Mouse (Mus musculus) G1E (cell line): ENCODE results near the gene Tshz2. TPM values are rescaled to one million over a fixed set of nuclear protein-coding genes. Genes with fewer than 3 reads are reported as not detected.

ENCODE experiments used
- ATAC-seq: 2 replicates; pipeline ENCODE4 v1.8.0; 2016; ENCODE audit warnings: mild to moderate bottlenecking; ENCODE audit not compliant: insufficient number of reproducible peaks, poor library complexity, low FRiP score, severe bottlenecking; ENCODE audit errors: extremely low read depth
- DNase-seq: peaks from one replicate; pipeline ENCODE4 v3.0.0; 2012; ENCODE audit warnings: low spot score
- H3K27me3 ChIP-seq: 2 replicates; pipeline ENCODE4 v1.6.1; 2012; ENCODE audit warnings: mild to moderate bottlenecking, low read length, inconsistent platforms; ENCODE audit not compliant: insufficient read depth
- H3K36me3 ChIP-seq: replicated peaks from 2 replicates; pipeline ENCODE3; 2012; ENCODE audit warnings: mild to moderate bottlenecking, inconsistent platforms
- H3K4me1 ChIP-seq: 2 replicates; pipeline ENCODE4 v1.6.1; 2012; ENCODE audit warnings: low read depth, low read length, inconsistent platforms, mixed read lengths; ENCODE audit not compliant: insufficient read depth
- H3K4me3 ChIP-seq: 2 replicates; pipeline ENCODE4 v1.5.1; 2012; ENCODE audit warnings: low read depth, mild to moderate bottlenecking, inconsistent platforms, low read length, moderate library complexity, mixed read lengths
- H3K9me3 ChIP-seq: replicated peaks from 2 replicates; pipeline ENCODE4 v1.6.1; 2012; ENCODE audit warnings: inconsistent platforms
- CTCF ChIP-seq: IDR thresholded peaks from 2 replicates; pipeline ENCODE4 v1.5.1; 2012; ENCODE audit warnings: low read depth, low read length, inconsistent platforms, mixed read lengths
- GATA1 ChIP-seq: IDR thresholded peaks from 2 replicates; pipeline ENCODE4 v1.6.1; 2012; ENCODE audit warnings: borderline replicate concordance, low read length, inconsistent platforms, mixed read lengths
- GATA2 ChIP-seq: IDR thresholded peaks from 2 replicates; pipeline ENCODE4 v1.6.1; 2012; ENCODE audit warnings: low read depth, low read length, inconsistent platforms, borderline replicate concordance
- POLR2AphosphoS5 ChIP-seq: IDR thresholded peaks from 2 replicates; pipeline ENCODE4 v1.6.1; 2012; ENCODE audit warnings: low read depth, low read length, inconsistent platforms; ENCODE audit not compliant: insufficient replicate concordance
- TAL1 ChIP-seq: conservative IDR thresholded peaks from 2 replicates; pipeline ENCODE4 v1.6.1; 2012; ENCODE audit warnings: low read depth, low read length, inconsistent platforms, mixed read lengths
- polyA plus RNA-seq: library from polyadenylated mRNA; stranded (reverse); fragments of >175 nt; gene quantifications from 2 replicates; pipeline ENCODE4 v1.2.3, GENCODE M21; 2012
- total RNA-seq, 2 experiments: library from RNA; stranded (forward) in 1 of 2; stranded (reverse) in 1 of 2; fragments of 200-1000 nt in 1 of 2; fragments of >200 nt in 1 of 2; fragmentation: Nextera tagmentation in 1 of 2; gene quantifications; 2 replicates each; pipeline ENCODE4 v1.2.3; 2014 to 2017

Gene Tshz2
- total and polyA plus RNA-seq, 3 experiments, result 0.16 TPM; not detected in 2

DNA sequence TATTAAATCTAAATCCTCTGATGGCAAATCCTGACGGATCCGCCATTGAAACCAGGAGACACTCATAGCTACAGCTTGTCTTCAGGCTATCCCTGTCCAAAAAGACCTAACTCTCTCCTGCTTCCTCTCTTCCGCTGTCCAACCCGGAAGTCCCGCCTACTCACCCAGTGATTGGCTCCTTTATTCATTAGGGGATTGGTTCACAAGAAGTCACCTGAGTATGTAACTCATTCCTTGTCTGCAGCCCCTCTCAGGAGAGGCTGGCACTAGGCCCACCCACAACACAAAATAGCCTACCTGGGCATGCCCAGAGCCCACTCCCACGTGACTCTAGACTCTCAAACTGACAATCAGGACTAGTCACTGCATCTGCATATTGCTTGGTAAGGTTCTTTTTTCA is 337.7 kb downstream of the Tshz2 start:
- DNase-seq (no peak), ATAC-seq (no peak)
- Histone ChIP-seq H3K9me3 (peaks cover 78% of the 10 kb centered on the region), H3K4me1 (no peaks in the 10 kb centered on the region), H3K36me3 (no peaks in the 10 kb centered on the region), H3K4me3 (no peak overlapping the region), H3K27me3 (no peaks in the 10 kb centered on the region)
- no peak for TF ChIP-seq GATA1

DNA sequence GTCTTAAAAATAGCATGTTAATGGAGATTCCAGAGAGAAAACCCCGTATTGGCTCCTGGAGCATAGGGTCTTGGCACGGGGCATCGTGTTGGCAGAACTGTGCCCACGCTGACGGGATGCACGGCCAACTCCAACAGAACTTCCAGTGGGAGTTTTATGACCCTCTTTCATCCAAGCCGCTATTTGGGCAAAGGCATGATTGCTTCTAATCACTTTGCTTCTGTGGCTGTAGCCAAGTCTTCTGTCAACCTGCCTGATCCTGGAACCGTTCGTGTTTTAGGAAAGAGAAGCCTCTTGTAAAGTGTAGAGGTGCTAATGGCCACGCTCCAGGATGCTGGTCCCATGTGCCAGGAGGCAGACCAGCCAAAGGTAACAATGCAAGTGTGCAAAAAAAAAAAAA is 350.1 kb downstream of the Tshz2 start:
- no peak for DNase-seq
- no peaks in the 10 kb centered on the region for H3K36me3 ChIP-seq
- TF ChIP-seq GATA2 (no peak), CTCF (no peak), GATA1 (no peak)
- no peak overlapping the region for H3K4me3 ChIP-seq
- no peak for ATAC-seq
- H3K27me3 ChIP-seq, result no peaks in the 10 kb centered on the region
- H3K9me3 ChIP-seq, result peaks cover 74% of the 10 kb centered on the region
- H3K4me1 ChIP-seq, result no peaks in the 10 kb centered on the region

DNA sequence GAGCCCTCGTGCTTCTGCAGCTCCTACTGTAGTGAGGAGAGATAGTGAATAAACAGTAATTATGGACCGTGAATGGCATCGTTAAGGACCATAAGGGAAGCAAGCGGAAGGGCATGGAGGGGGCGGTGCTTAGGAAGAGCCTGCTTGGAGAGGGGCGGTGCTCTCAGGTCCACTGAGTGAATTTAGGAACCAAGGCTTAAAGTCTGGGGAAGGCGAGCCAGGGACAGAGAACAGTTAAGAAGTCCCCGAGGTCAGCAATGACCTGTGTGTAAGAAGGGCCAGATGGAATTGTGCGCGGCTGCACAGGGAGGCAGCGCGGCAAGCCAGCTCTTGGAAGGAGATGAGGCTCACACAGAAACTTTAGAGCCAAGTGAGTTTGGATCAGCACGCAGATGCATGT is 354.4 kb downstream of the Tshz2 start:
- no peak for ATAC-seq
- DNase-seq, result no peak
- Histone ChIP-seq H3K4me1 (no peaks in the 10 kb centered on the region), H3K4me3 (no peak overlapping the region; the same call in 1 of the 2 replicates), H3K36me3 (no peaks in the 10 kb centered on the region), H3K9me3 (peaks cover 73% of the 10 kb centered on the region), H3K27me3 (no peaks in the 10 kb centered on the region)
- TF ChIP-seq TAL1, result no peak
- TF ChIP-seq GATA2, result no peak
- no peak for TF ChIP-seq GATA1
- no peak for TF ChIP-seq CTCF
- TF ChIP-seq POLR2AphosphoS5, result no peak

DNA sequence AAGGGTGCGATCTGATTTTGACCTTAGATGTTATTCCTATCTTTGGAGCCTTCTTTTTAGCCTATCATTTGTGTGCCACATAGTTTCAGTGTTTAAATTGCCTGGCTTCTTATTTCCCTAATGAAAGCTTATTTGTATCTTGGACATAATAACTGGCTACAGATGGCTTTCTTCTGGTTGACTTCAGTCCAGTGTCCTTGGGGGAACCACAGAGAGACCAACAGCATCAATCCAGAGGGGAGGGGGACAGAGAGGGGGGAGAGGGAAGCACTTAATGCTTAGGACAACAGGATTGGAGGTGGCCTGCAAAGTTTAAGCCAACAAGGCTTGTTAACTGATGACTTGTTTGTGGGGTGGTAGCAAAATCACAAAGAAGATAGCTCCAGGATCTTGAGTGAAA is 356.4 kb downstream of the Tshz2 start:
- Histone ChIP-seq H3K36me3 (no peaks in the 10 kb centered on the region), H3K4me1 (no peaks in the 10 kb centered on the region), H3K9me3 (peaks cover 75% of the 10 kb centered on the region), H3K27me3 (no peaks in the 10 kb centered on the region), H3K4me3 (no peak overlapping the region)
- ATAC-seq, result no peak
- DNase-seq, result no peak
- no peak for TF ChIP-seq GATA2
- TF ChIP-seq TAL1, result no peak
- TF ChIP-seq CTCF, result no peak
- no peak for TF ChIP-seq GATA1
- TF ChIP-seq POLR2AphosphoS5, result no peak

DNA sequence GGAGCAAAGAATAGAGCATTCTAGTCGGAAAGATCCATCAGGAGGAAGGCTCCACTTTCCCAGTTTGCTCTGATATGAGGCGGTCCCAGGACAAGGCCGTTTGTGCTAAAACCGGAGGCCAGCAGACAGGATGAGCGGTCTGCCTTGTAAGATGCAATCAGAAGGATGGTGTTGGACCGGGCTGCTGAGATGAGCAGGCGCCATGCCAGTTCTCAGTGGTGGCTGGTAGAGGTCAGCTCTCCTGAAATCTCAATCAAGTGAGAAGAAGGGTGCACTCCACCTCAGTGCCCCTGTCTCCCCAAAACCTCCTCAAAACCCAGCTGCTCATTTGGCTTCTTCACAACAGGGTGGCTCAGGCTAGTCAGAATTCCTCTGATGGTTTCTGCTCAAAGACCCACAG is 358.2 kb downstream of the Tshz2 start:
- H3K4me3 ChIP-seq, result no peak overlapping the region
- DNase-seq, result no peak
- H3K9me3 ChIP-seq, result peaks cover 74% of the 10 kb centered on the region
- no peak for ATAC-seq
- no peaks in the 10 kb centered on the region for H3K4me1 ChIP-seq
- no peak for TF ChIP-seq POLR2AphosphoS5
- no peak for TF ChIP-seq TAL1
- no peak for TF ChIP-seq GATA1
- no peak for TF ChIP-seq GATA2
- TF ChIP-seq CTCF, result no peak
- H3K27me3 ChIP-seq, result no peaks in the 10 kb centered on the region
- H3K36me3 ChIP-seq, result no peaks in the 10 kb centered on the region

DNA sequence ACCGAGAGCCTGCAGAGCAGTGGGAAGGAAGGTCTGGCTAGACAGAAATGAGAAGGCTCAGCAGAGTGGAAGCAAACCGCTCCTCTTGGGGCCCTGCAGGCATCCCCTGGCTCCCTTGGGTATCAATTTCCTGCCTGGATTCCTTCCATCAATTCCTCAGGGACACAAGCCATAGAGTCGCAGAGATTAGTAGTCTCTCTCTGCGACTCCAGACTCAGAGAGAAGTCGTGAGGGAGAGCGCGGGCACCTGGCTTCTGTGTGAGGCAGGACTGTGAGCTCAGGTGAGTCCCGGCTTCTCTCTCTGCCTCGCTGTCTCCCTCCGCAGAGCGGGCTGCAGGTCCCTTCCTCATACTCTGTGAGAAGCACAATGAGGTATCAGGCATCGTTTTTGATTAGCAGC is 363.2 kb downstream of the Tshz2 start:
- no peak for DNase-seq
- H3K4me1 ChIP-seq, result no peaks in the 10 kb centered on the region
- H3K27me3 ChIP-seq, result no peaks in the 10 kb centered on the region
- H3K9me3 ChIP-seq, result peaks cover 72% of the 10 kb centered on the region
- TF ChIP-seq TAL1, result no peak
- TF ChIP-seq POLR2AphosphoS5, result no peak
- no peak for TF ChIP-seq GATA2
- no peak for TF ChIP-seq GATA1
- no peak for TF ChIP-seq CTCF
- H3K4me3 ChIP-seq, result no peak overlapping the region
- no peak for ATAC-seq
- H3K36me3 ChIP-seq, result no peaks in the 10 kb centered on the region

DNA sequence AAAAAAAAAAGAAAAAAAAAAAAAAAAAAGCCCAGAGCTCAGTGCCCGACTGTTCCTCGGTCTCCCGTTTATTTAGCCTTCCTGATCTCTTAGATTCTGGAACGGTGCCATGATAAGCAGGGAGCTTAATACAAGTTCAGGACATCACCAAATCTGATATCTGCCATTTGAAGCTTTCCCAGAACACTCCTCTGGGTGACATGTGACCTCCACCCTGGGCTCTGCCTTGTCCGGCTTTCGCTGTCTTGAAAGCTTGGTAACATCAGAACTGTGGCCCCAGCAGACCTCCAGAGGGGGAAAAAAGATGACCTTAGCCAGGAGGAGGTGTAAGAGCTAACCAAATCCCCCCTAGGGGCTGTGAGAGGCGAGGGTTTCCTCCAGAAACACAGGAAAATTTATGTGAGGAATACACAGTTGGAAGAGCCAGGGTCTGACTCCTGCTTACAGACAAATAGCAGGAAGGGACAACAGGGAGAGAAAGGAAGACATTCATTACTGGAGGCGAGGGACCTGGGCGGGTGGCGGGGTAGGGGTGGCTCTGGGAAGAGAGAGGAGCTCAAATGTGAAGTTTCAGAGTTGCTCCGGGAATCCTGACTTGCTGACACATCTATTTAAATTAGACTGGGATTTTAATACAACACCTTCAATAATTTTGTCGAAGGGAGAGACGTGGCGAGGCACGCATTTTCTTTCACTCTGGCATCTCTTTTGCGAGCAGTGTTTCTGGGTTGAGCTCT is 363.9 kb downstream of the Tshz2 start:
- no peak for DNase-seq
- H3K27me3 ChIP-seq, result no peaks in the 10 kb centered on the region
- no peak for ATAC-seq
- TF ChIP-seq GATA1 (no peak), TAL1 (no peak), CTCF (no peak), POLR2AphosphoS5 (no peak), GATA2 (no peak)
- no peaks in the 10 kb centered on the region for H3K36me3 ChIP-seq
- H3K4me1 ChIP-seq, result no peaks in the 10 kb centered on the region
- H3K9me3 ChIP-seq, result peaks cover 71% of the 10 kb centered on the region
- no peak overlapping the region for H3K4me3 ChIP-seq
